Mouse (Mus musculus) mouse trophoblast stem cell (cell line): ENCODE results near the gene Pmel.

ENCODE experiments used
- in situ Hi-C, 2 experiments: fragments of 300-500 bp; cut with MseI, MboI; formaldehyde crosslinking; loops; 2 replicates in 1 of 2; 3 replicates in 1 of 2; pipeline ENCODE4 v1.15.1; 2025

The Pmel gene

DNA sequence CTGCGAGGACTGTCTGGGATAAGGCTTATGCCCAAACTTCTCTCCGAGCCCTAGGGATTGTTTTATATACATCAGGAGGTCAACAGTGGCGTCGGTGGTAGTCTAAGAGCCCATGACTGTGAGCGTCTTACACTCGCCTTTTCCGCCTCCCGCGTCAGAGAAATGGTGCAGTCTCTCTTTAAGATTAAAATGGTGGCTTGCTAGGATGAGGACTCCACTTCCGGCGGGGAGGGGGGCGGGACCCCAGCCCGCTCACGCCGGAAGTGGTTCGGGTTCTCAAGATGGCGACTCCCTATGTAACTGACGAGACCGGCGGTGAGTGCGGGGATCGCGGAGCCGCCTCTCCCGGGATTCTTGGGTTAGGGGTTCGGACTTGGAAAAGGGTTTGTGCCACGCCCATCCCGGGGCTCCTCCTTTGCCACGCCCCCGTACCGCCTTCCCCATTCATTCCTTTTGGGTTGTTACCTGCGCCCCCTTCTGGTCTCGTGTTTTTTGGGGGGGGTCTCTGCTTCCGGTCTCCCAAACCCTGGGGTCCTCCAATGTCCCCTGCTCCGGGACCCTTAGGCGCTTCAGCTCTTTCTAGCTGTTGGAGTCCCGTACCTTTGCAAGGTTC lies 44.4 kb downstream of the Pmel start:
- in situ Hi-C loops: no loop called here
